Mouse (Mus musculus): ENCODE data around the gene Map3k3.

DNA sequence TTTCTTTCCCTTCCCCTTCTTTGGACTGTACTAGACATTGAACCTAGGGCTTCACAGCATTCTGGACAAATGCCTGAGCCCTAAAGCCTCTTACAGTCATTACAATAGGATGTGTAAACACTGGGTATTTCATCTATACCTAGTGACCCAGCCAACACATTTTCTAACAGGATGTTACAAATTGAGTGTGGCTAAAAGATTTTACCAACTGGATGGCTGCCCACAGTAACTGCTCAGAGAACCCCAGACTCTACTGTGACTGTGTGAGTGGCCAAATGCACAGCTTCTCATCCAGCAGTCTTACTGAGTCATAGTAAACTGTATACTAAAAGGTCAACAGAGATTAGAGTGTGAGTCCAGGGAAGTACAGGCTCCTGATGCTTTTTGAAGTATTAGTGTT, 110.9 kb downstream of the Map3k3 start:
- TF ChIP-seq POLR2A (IDR thresholded peaks at IDR 0.05; ENCODE audit: extremely low read depth, insufficient read depth, low read length): no peak
- no peak for TF ChIP-seq CTCF (IDR thresholded peaks at IDR 0.05; ENCODE audit: low read depth, low read length)
